Mouse (Mus musculus): Measurements from ENCODE around the gene Foxm1. TPM values are rescaled to one million over a fixed set of nuclear protein-coding genes. Genes with fewer than 3 reads are reported as not detected.

Foxm1 gene
- polyA plus RNA-seq, 1 experiment from 2014 or later: 50.9 TPM

GRCm38 (mm10) chr6:128404708-128405107 is 41.9 kb downstream of the Foxm1 start:
- Histone ChIP-seq H3K27ac (replicated peaks; ENCODE audit: low read depth, low read length) (no peak overlapping the region), H3K27me3 (ENCODE audit: control insufficient read depth, insufficient read depth, low read length) (no peaks in the 10 kb centered on the region), H3K4me1 (ENCODE audit: control insufficient read depth, insufficient read depth, low read length) (0 out of 2 replicates have a peak, but pooled peaks cover 3% of the 10 kb centered on the region), H3K9me3 (ENCODE audit: control insufficient read depth, low read length) (no peaks in the 10 kb centered on the region), H3K9ac (ENCODE audit: low read length) (no peak overlapping the region), H3K36me3 (ENCODE audit: control insufficient read depth, insufficient read depth, low read length) (peaks cover 12% of the 10 kb centered on the region), H3K4me3 (ENCODE audit: low read depth, low read length) (no peak overlapping the region), H3K4me2 (ENCODE audit: low read depth, severe bottlenecking) (no peak overlapping the region)
- DNase-seq (ENCODE audit: low spot score): no peak
- WGBS: 67% methylated on average over 5 of the region's 5 CpGs
- ATAC-seq (ENCODE audit: insufficient number of reproducible peaks, low FRiP score, low TSS enrichment, low read depth): no peak

DNA sequence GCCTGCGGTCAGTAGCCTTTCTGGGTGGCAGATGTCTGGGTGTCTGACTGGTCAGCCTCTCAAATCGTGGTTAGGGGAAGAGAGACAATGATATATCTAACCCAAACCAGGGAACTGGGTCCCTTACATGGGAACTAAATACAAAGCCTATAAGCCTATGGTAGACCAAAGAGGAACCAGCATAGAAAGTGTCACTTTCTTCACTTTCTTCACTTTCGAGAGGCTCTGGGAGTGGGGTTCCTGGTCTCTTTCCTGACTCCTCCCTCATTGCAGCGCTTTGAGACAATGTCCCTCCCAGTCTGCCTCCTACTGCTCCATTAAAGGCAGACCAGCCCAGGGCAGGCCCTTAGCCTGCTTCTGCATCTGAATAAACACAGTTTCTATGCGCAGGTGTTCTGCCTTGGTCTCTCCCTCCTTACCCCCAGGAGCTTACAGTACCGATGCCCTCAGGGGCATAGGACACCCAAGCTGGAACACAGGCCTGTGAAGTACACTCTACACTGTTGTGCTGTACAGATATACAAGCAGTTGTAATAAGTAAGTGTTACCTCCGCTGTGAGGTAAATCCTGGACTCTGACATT is 45.9 kb downstream of the Foxm1 start:
- H3K27ac ChIP-seq (replicated peaks; ENCODE audit: low read depth, low read length): no peak overlapping the region
- no peaks in the 10 kb centered on the region for H3K4me1 ChIP-seq (ENCODE audit: control insufficient read depth, insufficient read depth, low read length)
- WGBS: 87% methylated on average over 7 of the region's 7 CpGs
- H3K4me2 ChIP-seq (ENCODE audit: low read depth, severe bottlenecking): no peak overlapping the region
- no peak for DNase-seq (ENCODE audit: low spot score)
- peaks cover 14% of the 10 kb centered on the region for H3K36me3 ChIP-seq (ENCODE audit: control insufficient read depth, insufficient read depth, low read length)
- ATAC-seq (ENCODE audit: insufficient number of reproducible peaks, low FRiP score, low TSS enrichment, low read depth): no peak
- H3K4me3 ChIP-seq (ENCODE audit: low read depth, low read length): no peak overlapping the region
- no peaks in the 10 kb centered on the region for H3K9me3 ChIP-seq (ENCODE audit: control insufficient read depth, low read length)
- no peak overlapping the region for H3K9ac ChIP-seq (ENCODE audit: low read length)
- H3K27me3 ChIP-seq (ENCODE audit: control insufficient read depth, insufficient read depth, low read length): no peaks in the 10 kb centered on the region

DNA sequence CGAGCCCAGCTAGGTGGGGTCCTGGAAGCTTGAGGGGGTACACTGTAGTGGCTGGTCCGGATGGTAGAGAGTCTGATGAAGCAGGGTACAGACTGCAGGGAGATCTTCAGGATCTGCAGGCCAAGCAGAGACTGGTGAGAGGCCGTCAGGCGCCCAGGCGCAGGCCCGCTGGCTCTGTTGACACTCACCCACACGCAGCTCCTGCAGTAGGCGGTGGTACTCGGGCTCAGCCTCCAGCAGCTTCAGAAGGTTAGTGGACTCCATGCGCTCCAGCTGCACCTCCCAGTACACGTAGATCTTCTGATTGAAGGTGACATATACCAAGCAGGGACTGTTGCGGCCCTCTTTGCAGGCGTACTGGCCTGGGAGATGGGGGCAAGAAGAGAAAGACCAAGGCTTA is 47.5 kb downstream of the Foxm1 start:
- Histone ChIP-seq H3K27me3 (ENCODE audit: control insufficient read depth, insufficient read depth, low read length) (no peaks in the 10 kb centered on the region), H3K4me3 (ENCODE audit: low read depth, low read length) (no peak overlapping the region), H3K9me3 (ENCODE audit: control insufficient read depth, low read length) (no peaks in the 10 kb centered on the region), H3K27ac (replicated peaks; ENCODE audit: low read depth, low read length) (no peak overlapping the region), H3K4me2 (ENCODE audit: low read depth, severe bottlenecking) (no peak overlapping the region), H3K9ac (ENCODE audit: low read length) (no peak overlapping the region), H3K36me3 (ENCODE audit: control insufficient read depth, insufficient read depth, low read length) (peaks cover 18% of the 10 kb centered on the region), H3K4me1 (ENCODE audit: control insufficient read depth, insufficient read depth, low read length) (no peaks in the 10 kb centered on the region)
- ATAC-seq (ENCODE audit: insufficient number of reproducible peaks, low FRiP score, low TSS enrichment, low read depth): no peak
- 91% methylated on average over 13 of the region's 13 CpGs for WGBS
- DNase-seq (ENCODE audit: low spot score): no peak

- no peak overlapping the region for H3K4me2 ChIP-seq (ENCODE audit: low read depth, severe bottlenecking)
- H3K27ac ChIP-seq (replicated peaks; ENCODE audit: low read depth, low read length): no peak overlapping the region
- no peak overlapping the region for H3K4me3 ChIP-seq (ENCODE audit: low read depth, low read length)
- H3K9me3 ChIP-seq (ENCODE audit: control insufficient read depth, low read length): no peaks in the 10 kb centered on the region
- peaks cover 18% of the 10 kb centered on the region for H3K36me3 ChIP-seq (ENCODE audit: control insufficient read depth, insufficient read depth, low read length)
- WGBS: 25% methylated on average over 3 of the region's 3 CpGs
- peak; percentile 91 for DNase-seq (ENCODE audit: low spot score)
- no peaks in the 10 kb centered on the region for H3K27me3 ChIP-seq (ENCODE audit: control insufficient read depth, insufficient read depth, low read length)
- no peak overlapping the region for H3K9ac ChIP-seq (ENCODE audit: low read length)
- ATAC-seq (ENCODE audit: insufficient number of reproducible peaks, low FRiP score, low TSS enrichment, low read depth): peak; percentile 46; the same call in 1 of the 2 replicates
- no peaks in the 10 kb centered on the region for H3K4me1 ChIP-seq (ENCODE audit: control insufficient read depth, insufficient read depth, low read length)
These were observed 48.3 kb downstream of the Foxm1 start for GRCm38 (mm10) chr6:128411115-128411514.

DNA sequence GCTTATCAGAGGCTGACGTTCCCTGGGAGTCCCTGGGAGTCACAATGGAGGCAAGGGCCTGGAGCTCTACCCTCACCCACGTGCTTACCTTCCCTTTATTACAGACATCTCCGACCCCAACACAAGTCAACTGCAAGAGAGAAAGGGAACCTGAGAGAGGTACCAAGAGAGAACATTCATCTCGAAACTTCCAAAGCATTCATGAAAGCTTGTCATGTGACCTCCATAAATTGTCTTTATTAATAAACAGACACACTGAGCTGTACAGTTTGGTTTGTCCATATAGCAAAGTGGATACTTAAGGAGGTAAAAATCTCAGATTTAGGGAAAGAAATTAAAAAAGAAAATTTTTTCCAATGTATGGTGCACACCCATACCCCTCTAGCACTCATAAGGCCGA is 53.4 kb downstream of the Foxm1 start:
- H3K9ac ChIP-seq (ENCODE audit: low read length): no peak overlapping the region
- DNase-seq (ENCODE audit: low spot score) (no peak), ATAC-seq (ENCODE audit: insufficient number of reproducible peaks, low FRiP score, low TSS enrichment, low read depth) (no peak)
- H3K4me3 ChIP-seq (ENCODE audit: low read depth, low read length): no peak overlapping the region
- no peak overlapping the region for H3K27ac ChIP-seq (replicated peaks; ENCODE audit: low read depth, low read length)
- no peak overlapping the region for H3K4me2 ChIP-seq (ENCODE audit: low read depth, severe bottlenecking)
- 89% methylated on average over 5 of the region's 5 CpGs for WGBS
- H3K27me3 ChIP-seq (ENCODE audit: control insufficient read depth, insufficient read depth, low read length): no peaks in the 10 kb centered on the region
- H3K36me3 ChIP-seq (ENCODE audit: control insufficient read depth, insufficient read depth, low read length): peaks cover 4% of the 10 kb centered on the region; the same call in 1 of the 2 replicates
- H3K4me1 ChIP-seq (ENCODE audit: control insufficient read depth, insufficient read depth, low read length): no peaks in the 10 kb centered on the region
- no peaks in the 10 kb centered on the region for H3K9me3 ChIP-seq (ENCODE audit: control insufficient read depth, low read length)

- Histone ChIP-seq H3K27me3 (ENCODE audit: control insufficient read depth, insufficient read depth, low read length) (no peaks in the 10 kb centered on the region), H3K4me3 (ENCODE audit: low read depth, low read length) (no peak overlapping the region), H3K27ac (replicated peaks; ENCODE audit: low read depth, low read length) (no peak overlapping the region), H3K4me1 (ENCODE audit: control insufficient read depth, insufficient read depth, low read length) (no peaks in the 10 kb centered on the region), H3K9me3 (ENCODE audit: control insufficient read depth, low read length) (no peaks in the 10 kb centered on the region), H3K9ac (ENCODE audit: low read length) (no peak overlapping the region), H3K4me2 (ENCODE audit: low read depth, severe bottlenecking) (no peak overlapping the region), H3K36me3 (ENCODE audit: control insufficient read depth, insufficient read depth, low read length) (peaks cover 4% of the 10 kb centered on the region; the same call in 1 of the 2 replicates)
- no peak for DNase-seq (ENCODE audit: low spot score)
- WGBS: 94% methylated on average over 1 of the region's 1 CpGs
- ATAC-seq (ENCODE audit: insufficient number of reproducible peaks, low FRiP score, low TSS enrichment, low read depth): no peak
These were observed 55.3 kb downstream of the Foxm1 start for GRCm38 (mm10) chr6:128418076-128418475.

- Histone ChIP-seq H3K4me3 (ENCODE audit: low read depth, low read length) (no peak overlapping the region), H3K9ac (ENCODE audit: low read length) (no peak overlapping the region), H3K9me3 (ENCODE audit: control insufficient read depth, low read length) (no peaks in the 10 kb centered on the region), H3K4me1 (ENCODE audit: control insufficient read depth, insufficient read depth, low read length) (0 out of 2 replicates have a peak, but pooled peaks cover 4% of the 10 kb centered on the region), H3K27ac (replicated peaks; ENCODE audit: low read depth, low read length) (no peak overlapping the region), H3K4me2 (ENCODE audit: low read depth, severe bottlenecking) (no peak overlapping the region), H3K27me3 (ENCODE audit: control insufficient read depth, insufficient read depth, low read length) (no peaks in the 10 kb centered on the region), H3K36me3 (ENCODE audit: control insufficient read depth, insufficient read depth, low read length) (no peaks in the 10 kb centered on the region)
- no peak for ATAC-seq (ENCODE audit: insufficient number of reproducible peaks, low FRiP score, low TSS enrichment, low read depth)
- no peak for DNase-seq (ENCODE audit: low spot score)
- 86% methylated on average over 2 of the region's 2 CpGs for WGBS
These were observed 58.3 kb downstream of the Foxm1 start for GRCm38 (mm10) chr6:128421036-128421435.

DNA sequence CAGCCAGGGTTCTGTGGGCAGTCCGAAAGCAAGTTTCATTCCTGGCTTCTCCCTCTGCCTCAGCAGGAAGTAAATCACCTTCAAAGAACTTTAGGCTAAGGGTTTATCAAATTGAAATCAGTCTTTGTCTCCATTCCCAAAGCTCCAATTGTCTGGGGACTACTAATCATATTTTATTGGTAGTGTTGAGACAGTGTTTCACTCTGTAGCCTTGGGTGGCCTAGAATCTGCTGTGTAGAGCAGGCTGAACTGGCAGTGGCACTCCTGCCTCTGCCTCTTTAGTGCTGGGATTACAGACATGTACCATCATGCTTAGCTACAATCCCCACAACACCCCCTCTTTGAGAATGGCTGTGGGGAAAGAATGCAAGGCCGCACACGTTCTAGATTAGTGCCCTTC is 58.7 kb downstream of the Foxm1 start:
- no peak for ATAC-seq (ENCODE audit: insufficient number of reproducible peaks, low FRiP score, low TSS enrichment, low read depth)
- no peaks in the 10 kb centered on the region for H3K36me3 ChIP-seq (ENCODE audit: control insufficient read depth, insufficient read depth, low read length)
- H3K27me3 ChIP-seq (ENCODE audit: control insufficient read depth, insufficient read depth, low read length): no peaks in the 10 kb centered on the region
- H3K4me2 ChIP-seq (ENCODE audit: low read depth, severe bottlenecking): no peak overlapping the region
- 87% methylated on average over 3 of the region's 3 CpGs for WGBS
- 0 out of 2 replicates have a peak, but pooled peaks cover 4% of the 10 kb centered on the region for H3K4me1 ChIP-seq (ENCODE audit: control insufficient read depth, insufficient read depth, low read length)
- no peak overlapping the region for H3K27ac ChIP-seq (replicated peaks; ENCODE audit: low read depth, low read length)
- no peaks in the 10 kb centered on the region for H3K9me3 ChIP-seq (ENCODE audit: control insufficient read depth, low read length)
- H3K4me3 ChIP-seq (ENCODE audit: low read depth, low read length): no peak overlapping the region
- no peak for DNase-seq (ENCODE audit: low spot score)
- no peak overlapping the region for H3K9ac ChIP-seq (ENCODE audit: low read length)

Measured in limb, embryonic 11.5 days (tissue).